Mouse (Mus musculus) ES-Bruce4 (cell line): ENCODE measurements around the gene Lcn12. TPM values are rescaled to one million over a fixed set of nuclear protein-coding genes. Genes with fewer than 3 reads are reported as not detected.
A peak's percentile ranks its signal among the peaks of the same experiment; 100 is the strongest.

Experiments used
- H3K27ac ChIP-seq: 2 replicates; pipeline ENCODE4 v1.5.1; 2012; ENCODE audit warnings: low read length, inconsistent platforms; ENCODE audit not compliant: insufficient read depth
- H3K27me3 ChIP-seq: 2 replicates; pipeline ENCODE4 v1.6.1; 2012; ENCODE audit warnings: mild to moderate bottlenecking, low read length, inconsistent platforms; ENCODE audit not compliant: control insufficient read depth, poor library complexity, insufficient read depth, severe bottlenecking
- H3K36me3 ChIP-seq: 2 replicates; pipeline ENCODE4 v1.6.1; 2012; ENCODE audit warnings: inconsistent platforms, mild to moderate bottlenecking, low read length, moderate library complexity; ENCODE audit not compliant: control insufficient read depth, poor library complexity, insufficient read depth, severe bottlenecking
- H3K4me1 ChIP-seq: one replicate; pipeline ENCODE4 v1.8.1; 2011; ENCODE audit warnings: low read length; ENCODE audit not compliant: control insufficient read depth, insufficient read depth
- H3K4me3 ChIP-seq: 2 replicates; pipeline ENCODE4 v1.5.1; 2011; ENCODE audit warnings: low read depth, mild to moderate bottlenecking, low read length
- H3K9ac ChIP-seq: 2 replicates; pipeline ENCODE4 v1.6.1; 2012; ENCODE audit warnings: low read depth, mild to moderate bottlenecking, inconsistent platforms; ENCODE audit not compliant: poor library complexity, severe bottlenecking
- H3K9me3 ChIP-seq: replicated peaks from 2 replicates; pipeline ENCODE4 v1.6.1; 2012; ENCODE audit warnings: mild to moderate bottlenecking, low read length, inconsistent platforms; ENCODE audit not compliant: control insufficient read depth, poor library complexity, insufficient read depth, severe bottlenecking
- CTCF ChIP-seq: IDR thresholded peaks from one replicate; pipeline ENCODE4 v1.8.1; 2011; ENCODE audit warnings: low read depth, low read length
- EP300 ChIP-seq: IDR thresholded peaks from 2 replicates; pipeline ENCODE4 v1.6.1; 2011; ENCODE audit warnings: low read depth, low read length; ENCODE audit not compliant: insufficient read depth
- POLR2A ChIP-seq: IDR thresholded peaks from one replicate; pipeline ENCODE4 v1.8.1; 2011; ENCODE audit warnings: low read length; ENCODE audit not compliant: insufficient read depth
- polyA plus RNA-seq: library from polyadenylated mRNA; stranded (reverse); fragments of >200 nt; gene quantifications from 2 replicates; pipeline ENCODE4 v1.2.4, GENCODE M21; 2011; ENCODE audit warnings: low read depth; ENCODE audit not compliant: missing spikeins, insufficient read depth, insufficient read length

The Lcn12 gene
- polyA plus RNA-seq, 1 experiment = not detected

DNA sequence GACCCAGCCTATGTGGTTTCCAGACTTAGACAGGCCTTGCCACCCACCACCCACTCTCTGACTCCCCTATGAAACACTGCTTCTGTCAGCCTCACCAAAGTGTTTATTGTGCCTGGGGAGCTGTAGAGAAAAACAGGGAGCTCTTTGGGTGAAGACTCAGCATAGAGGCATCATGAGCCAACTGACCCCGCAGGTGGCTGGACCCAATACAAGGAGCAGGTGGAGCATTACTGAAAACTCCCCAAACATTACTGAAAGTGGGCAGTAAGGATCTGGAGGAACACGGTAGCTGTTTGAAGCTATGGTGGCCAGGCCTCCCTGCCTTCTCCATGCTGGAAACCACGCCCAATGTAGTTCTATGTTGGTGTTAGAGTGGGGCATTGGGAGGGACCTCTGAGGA, 30.1 kb downstream of the Lcn12 start:
- Histone ChIP-seq H3K9ac (no peak overlapping the region), H3K27me3 (no peaks in the 10 kb centered on the region), H3K4me3 (no peak overlapping the region), H3K4me1 (peaks cover 2% of the 10 kb centered on the region), H3K9me3 (no peaks in the 10 kb centered on the region), H3K27ac (no peak overlapping the region), H3K36me3 (no peaks in the 10 kb centered on the region)
- no peak for TF ChIP-seq CTCF
- TF ChIP-seq EP300 = no peak
- TF ChIP-seq POLR2A = no peak

DNA sequence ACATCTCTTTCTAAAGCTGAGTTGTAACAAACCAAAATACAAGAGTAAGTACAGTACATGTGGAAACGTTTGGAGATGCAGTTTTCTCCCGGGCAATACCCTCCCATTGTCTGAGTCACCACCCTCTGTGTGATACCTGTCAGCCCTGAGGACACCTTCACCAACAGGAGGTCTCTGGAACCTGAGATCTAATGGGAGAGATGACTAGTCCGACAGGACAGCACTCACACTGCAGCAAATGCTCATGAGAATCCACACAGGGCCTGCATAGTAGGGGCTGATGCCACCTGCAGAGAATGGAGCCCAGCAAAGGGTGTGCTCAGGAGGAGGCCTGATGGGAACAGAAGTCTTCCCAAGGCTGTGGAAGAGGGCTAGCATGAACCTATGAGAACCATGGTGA, 32.3 kb downstream of the Lcn12 start:
- Histone ChIP-seq H3K36me3 (no peaks in the 10 kb centered on the region), H3K4me3 (no peak overlapping the region; the same call in 1 of the 2 replicates), H3K9ac (no peak overlapping the region), H3K27ac (no peak overlapping the region), H3K9me3 (no peaks in the 10 kb centered on the region), H3K27me3 (no peaks in the 10 kb centered on the region), H3K4me1 (peaks cover 3% of the 10 kb centered on the region)
- TF ChIP-seq EP300 (no peak), POLR2A (no peak), CTCF (no peak)

DNA sequence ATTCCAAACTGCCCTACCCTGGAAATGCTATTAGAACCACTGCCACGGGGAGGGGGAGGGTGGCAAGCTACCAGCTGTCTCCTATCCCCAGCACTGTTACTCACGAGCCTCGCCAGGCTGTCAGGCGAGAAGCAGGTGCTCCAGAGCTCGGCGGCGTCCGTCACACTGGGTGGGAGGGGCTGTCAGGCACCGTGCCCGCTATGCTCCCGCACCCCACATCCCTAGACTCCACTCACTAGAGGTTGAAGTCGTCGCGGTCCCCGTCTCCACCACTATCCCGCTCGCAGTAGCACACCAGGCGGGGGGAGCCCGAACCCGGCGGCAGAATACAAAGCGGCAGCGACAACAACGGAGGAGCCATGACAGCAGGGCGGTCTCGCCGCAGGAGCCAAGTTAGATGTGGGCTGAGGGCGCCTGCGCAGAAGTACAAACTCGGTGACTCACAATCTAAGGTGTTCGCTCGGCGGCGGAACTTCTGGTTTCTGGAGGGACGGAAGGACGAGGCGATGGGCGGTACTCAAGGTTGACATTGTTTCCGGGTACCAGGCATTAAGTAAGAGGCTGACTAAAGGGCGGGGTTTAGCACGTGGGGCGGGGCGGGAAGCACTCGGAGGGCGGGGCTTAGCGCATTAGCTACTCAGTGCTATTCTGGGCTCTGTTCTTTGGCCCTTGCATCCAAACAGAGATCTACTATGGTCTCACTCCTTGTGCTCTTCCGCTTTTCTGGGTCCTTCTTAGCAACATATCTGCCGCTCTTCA, 33.0 kb downstream of the Lcn12 start, which contains the start of gene Paxx:
Gene Paxx (minus strand): TSS at position 544 of the 759 bp plus-strand sequence.
- Histone ChIP-seq H3K36me3 (no peaks in the 10 kb centered on the region), H3K9ac (0 out of 2 replicates have a peak within 1 kb of the TSS, but pooled peaks have one; percentile 14), H3K27me3 (no peaks in the 10 kb centered on the region), H3K9me3 (no peaks in the 10 kb centered on the region), H3K4me3 (peak within 1 kb of the TSS; percentile 77), H3K4me1 (peaks cover 9% of the 10 kb centered on the region), H3K27ac (no peak within 1 kb of the TSS)
- no peak for TF ChIP-seq EP300
- no peak for TF ChIP-seq CTCF
- TF ChIP-seq POLR2A = no peak

DNA sequence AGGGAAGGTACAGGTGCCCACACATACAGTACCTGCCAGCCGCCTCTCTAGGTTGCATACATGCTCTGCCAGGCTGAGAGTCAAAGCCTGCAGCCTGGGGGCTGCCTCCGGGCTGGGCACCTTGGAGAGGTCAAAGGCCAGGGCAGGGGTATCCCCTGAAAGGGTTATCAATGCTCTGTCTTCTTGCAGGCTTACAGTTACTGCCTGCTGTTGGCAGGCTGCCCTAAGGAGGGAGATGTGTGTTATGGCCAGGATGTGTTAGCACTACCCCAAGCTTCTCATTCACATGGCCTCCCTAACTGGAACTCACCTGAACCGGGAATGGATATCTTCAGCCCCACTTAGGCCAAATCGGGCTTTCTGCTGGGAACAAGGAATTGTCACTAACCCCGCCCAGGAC, 33.6 kb downstream of the Lcn12 start:
- Histone ChIP-seq H3K4me1 (peaks cover 9% of the 10 kb centered on the region), H3K4me3 (peak overlapping the region; percentile 77), H3K9ac (no peak overlapping the region), H3K27ac (no peak overlapping the region), H3K27me3 (no peaks in the 10 kb centered on the region), H3K9me3 (no peaks in the 10 kb centered on the region), H3K36me3 (no peaks in the 10 kb centered on the region)
- TF ChIP-seq POLR2A (no peak), CTCF (no peak), EP300 (no peak)

DNA sequence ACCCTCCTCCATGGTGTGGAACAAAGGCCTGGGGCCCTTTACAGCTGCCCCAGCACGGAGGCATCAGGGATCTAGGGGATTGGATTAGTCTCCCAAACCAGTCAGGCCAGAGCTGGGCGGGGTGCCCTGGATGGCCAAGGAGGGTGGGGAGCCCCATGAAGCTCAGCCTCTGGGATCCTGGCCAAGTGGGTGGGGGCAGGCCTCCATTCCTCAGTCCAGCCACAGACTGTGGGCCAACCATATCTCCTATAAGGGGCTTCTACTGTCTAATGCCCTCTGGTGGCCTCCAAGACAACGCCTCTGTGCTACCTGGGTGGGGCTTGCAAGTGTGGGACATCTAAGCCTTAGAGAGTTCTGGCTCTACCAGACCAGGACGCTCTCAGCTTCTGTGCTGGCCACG, 34.8 kb downstream of the Lcn12 start:
- Histone ChIP-seq H3K27me3 (no peaks in the 10 kb centered on the region), H3K4me1 (peaks cover 9% of the 10 kb centered on the region), H3K27ac (no peak overlapping the region), H3K36me3 (no peaks in the 10 kb centered on the region), H3K9ac (no peak overlapping the region), H3K9me3 (no peaks in the 10 kb centered on the region), H3K4me3 (no peak overlapping the region)
- TF ChIP-seq POLR2A (no peak), CTCF (no peak), EP300 (no peak)

DNA sequence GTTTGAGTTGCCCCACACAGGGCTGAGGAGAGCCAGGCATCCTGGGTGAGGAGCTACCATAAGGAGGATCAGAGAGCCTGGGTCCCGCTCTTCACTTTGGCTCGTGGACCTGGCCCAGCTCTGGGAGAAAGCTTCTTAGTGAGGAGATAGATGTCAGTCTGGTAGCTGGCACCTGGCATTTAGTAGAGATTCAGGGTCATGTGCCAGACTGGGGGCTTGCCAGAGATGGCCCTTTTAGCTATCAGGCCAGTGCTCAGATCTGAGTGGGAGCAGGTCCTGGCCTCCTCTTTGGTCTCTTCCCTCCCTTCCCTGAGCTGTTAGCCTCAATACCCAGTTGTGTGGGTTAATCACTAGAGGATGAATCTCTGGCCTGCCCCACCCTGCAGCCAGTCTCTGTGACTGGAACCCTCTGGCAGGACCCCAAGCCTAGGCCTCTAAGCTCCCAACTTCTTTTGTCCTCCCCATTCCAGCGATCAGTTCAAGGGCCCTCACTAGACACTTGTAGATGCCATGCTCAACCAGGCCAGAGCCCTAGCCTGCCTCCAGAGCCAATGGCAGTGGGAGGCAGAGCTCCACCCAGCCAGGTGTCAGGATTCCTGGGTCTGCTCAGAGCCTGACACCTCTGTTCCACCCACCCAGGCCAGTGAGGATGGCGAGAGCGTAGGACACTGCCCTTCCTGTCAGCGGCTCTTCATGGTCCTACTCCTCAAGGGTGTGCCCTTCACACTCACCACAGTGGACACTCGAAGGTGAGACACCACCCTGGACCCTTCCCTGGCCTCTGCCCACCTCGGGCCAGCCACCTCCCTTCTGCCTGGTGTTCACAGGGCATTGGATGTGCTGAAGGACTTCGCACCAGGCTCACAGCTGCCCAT, 36.5 kb downstream of the Lcn12 start:
- no peak overlapping the region for H3K4me3 ChIP-seq
- peaks cover 9% of the 10 kb centered on the region for H3K4me1 ChIP-seq

More for the DNA sequence above, 36.5 kb downstream of the Lcn12 start:
- Histone ChIP-seq H3K27me3 (no peaks in the 10 kb centered on the region), H3K9me3 (no peaks in the 10 kb centered on the region), H3K36me3 (no peaks in the 10 kb centered on the region), H3K27ac (no peak overlapping the region), H3K9ac (no peak overlapping the region)
- TF ChIP-seq CTCF (no peak), POLR2A (no peak), EP300 (no peak)
